ENCODE assay signal across 8 mouse cellular contexts in the genomic region with DNA sequence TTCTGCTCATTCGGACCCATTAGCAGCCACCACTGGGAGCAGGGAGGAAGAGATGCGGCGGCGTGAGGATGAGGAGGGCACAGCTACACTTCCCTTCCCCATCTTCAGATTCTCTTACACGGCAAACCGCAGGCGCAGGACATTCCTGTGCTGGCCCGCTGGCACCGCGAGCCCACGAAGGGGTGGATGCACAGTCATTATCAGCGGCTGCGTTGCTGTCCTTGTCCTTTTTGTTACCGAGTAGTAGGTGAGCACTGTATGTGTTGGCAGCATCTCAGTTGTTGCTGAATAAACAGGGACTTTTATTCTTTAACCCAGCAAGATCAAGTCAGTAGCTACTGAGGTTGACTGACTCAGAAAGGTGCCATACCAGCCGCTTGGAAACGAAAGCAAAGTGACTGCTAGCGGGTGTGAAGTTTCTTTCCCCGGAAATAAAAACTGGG. TPM values are rescaled to one million over a fixed set of nuclear protein-coding genes. Genes with fewer than 3 reads are reported as not detected.
DNase-seq lines count a peak whose midpoint lies in the region; ATAC-seq and TF ChIP-seq lines count a peak whose summit lies in the region.

No protein-coding gene starts in this region.

- TF ChIP-seq POLR2A in testis, adult 2 months (IDR thresholded peaks at IDR 0.05; ENCODE audit: control insufficient read depth, low read depth, low read length), result no peak

- TF ChIP-seq CTCF in testis, adult 2 months (IDR thresholded peaks at IDR 0.05; ENCODE audit: control insufficient read depth, insufficient read depth, insufficient replicate concordance, low read depth, low read length), result no peak

- ATAC-seq in heart, embryonic 12.5 days (ENCODE audit: insufficient number of reproducible peaks, low FRiP score), result no peak
- no peak for ATAC-seq in midbrain, embryonic 14.5 days (ENCODE audit: low FRiP score, low TSS enrichment)

- H3K9me3 ChIP-seq in heart, embryonic 12.5 days (replicated peaks), result no peaks in the 10 kb centered on the region
- H3K9me3 ChIP-seq in limb, embryonic 10.5 days (replicated peaks), result no peaks in the 10 kb centered on the region
- no peaks in the 10 kb centered on the region for H3K9me3 ChIP-seq in midbrain, embryonic 14.5 days (ENCODE audit: control insufficient read depth, low read length)

- peak overlapping the region; percentile 52 for H3K4me3 ChIP-seq in testis, adult 2 months (ENCODE audit: control insufficient read depth, low read depth, low read length)
- H3K4me3 ChIP-seq in heart, embryonic 12.5 days, result peak overlapping the region; percentile 53
- peak overlapping the region; percentile 35 for H3K4me3 ChIP-seq in limb, embryonic 10.5 days
- H3K4me3 ChIP-seq in midbrain, embryonic 14.5 days (replicated peaks; ENCODE audit: low read depth, low read length), result no peak overlapping the region

- peaks cover 6% of the 10 kb centered on the region for H3K4me1 ChIP-seq in testis, adult 2 months (ENCODE audit: control insufficient read depth, insufficient read depth, low read length)
- 0 out of 2 replicates have a peak, but pooled peaks cover 3% of the 10 kb centered on the region for H3K4me1 ChIP-seq in heart, embryonic 12.5 days (replicated peaks)
- H3K4me1 ChIP-seq in limb, embryonic 10.5 days, result peaks cover 7% of the 10 kb centered on the region
- no peaks in the 10 kb centered on the region for H3K4me1 ChIP-seq in midbrain, embryonic 14.5 days (ENCODE audit: control insufficient read depth, insufficient read depth, low read length)

- peak overlapping the region; percentile 85 for H3K4me2 ChIP-seq in heart, embryonic 12.5 days
- H3K4me2 ChIP-seq in midbrain, embryonic 14.5 days (ENCODE audit: low read length), result peak overlapping the region; percentile 35

- no peaks in the 10 kb centered on the region for H3K36me3 ChIP-seq in testis, adult 2 months (ENCODE audit: control insufficient read depth, insufficient read depth, low read length)
- H3K36me3 ChIP-seq in heart, embryonic 12.5 days, result no peaks in the 10 kb centered on the region
- H3K36me3 ChIP-seq in limb, embryonic 10.5 days, result no peaks in the 10 kb centered on the region
- H3K36me3 ChIP-seq in midbrain, embryonic 14.5 days (ENCODE audit: control insufficient read depth, insufficient read depth, low read length), result no peaks in the 10 kb centered on the region

- no peak for DNase-seq in testis, postnatal 14 days (ENCODE audit: low spot score)
- no peak for DNase-seq in limb, embryonic 10.5 days (ENCODE audit: low spot score)
- no peak for DNase-seq in midbrain, embryonic 14.5 days
- DNase-seq in urinary bladder, postnatal 25 days (ENCODE audit: low spot score), result no peak
- no peak for DNase-seq in gastrocnemius, postnatal 4 days (ENCODE audit: low spot score in 2 of 2)
- DNase-seq in cerebellum, postnatal 10 days, result no peak

- no peaks in the 10 kb centered on the region for H3K27me3 ChIP-seq in testis, adult 2 months (ENCODE audit: control insufficient read depth, insufficient read depth, low read length)
- H3K27me3 ChIP-seq in heart, embryonic 12.5 days (replicated peaks), result no peaks in the 10 kb centered on the region; the same call in 1 of the 2 replicates
- peaks cover 6% of the 10 kb centered on the region; the same call in 1 of the 2 replicates for H3K27me3 ChIP-seq in limb, embryonic 10.5 days (ENCODE audit: low read depth, poor library complexity, severe bottlenecking)
- H3K27me3 ChIP-seq in midbrain, embryonic 14.5 days (ENCODE audit: control insufficient read depth, insufficient read depth, low read length), result no peaks in the 10 kb centered on the region

- H3K27ac ChIP-seq in testis, adult 2 months (ENCODE audit: control insufficient read depth, insufficient read depth, low read depth, low read length), result no peak overlapping the region
- no peak overlapping the region for H3K27ac ChIP-seq in heart, embryonic 12.5 days (ENCODE audit: poor library complexity, severe bottlenecking)
- H3K27ac ChIP-seq in limb, embryonic 10.5 days, result no peak overlapping the region
- H3K27ac ChIP-seq in midbrain, embryonic 14.5 days (replicated peaks; ENCODE audit: low read depth, low read length), result no peak overlapping the region

- 17% methylated on average over 18 of the region's 18 CpGs for WGBS in heart, embryonic 12.5 days
- 40% methylated on average over 18 of the region's 18 CpGs for WGBS in limb, embryonic 10.5 days
- whole genome bisulfite sequencing in midbrain, embryonic 14.5 days, result 62% methylated on average over 18 of the region's 18 CpGs

- peak overlapping the region; percentile 6 for H3K9ac ChIP-seq in heart, embryonic 12.5 days
- no peak overlapping the region; the same call in 1 of the 2 replicates for H3K9ac ChIP-seq in midbrain, embryonic 14.5 days (replicated peaks; ENCODE audit: low read length)

RNA-seq across cellular contexts. Expression of a gene that starts 13.8 kb away (rescaled TPM):
- 21.7 and 26.3 TPM in 2 replicates for polyA plus RNA-seq in testis, adult 2 months (2012; rRNA removed)
- 596 and 625 TPM in 2 replicates for polyA plus RNA-seq in heart, embryonic 12.5 days (2016; fragmentation: Nextera tagmentation; extraction: Ambion mirVana)
- 970 and 1,039 TPM in 2 replicates for polyA plus RNA-seq in limb, embryonic 10.5 days (2016; fragmentation: Nextera tagmentation; extraction: Ambion mirVana)
- 527 and 572 TPM in 2 replicates for polyA plus RNA-seq in midbrain, embryonic 14.5 days (2014; fragmentation: Nextera tagmentation; extraction: Ambion mirVana)
- 100 to 1,000 TPM; 186 to 196 TPM for total RNA-seq in gastrocnemius, postnatal 4 days (2021)

Comparison
In these comparisons a context has a peak if more than half of its experiments do, and no peak if none do; other contexts are left out.
1. RNA of a gene that starts 13.8 kb away (polyA plus RNA-seq): 970 to 1,039 TPM in limb, embryonic 10.5 days, 596 to 625 TPM in heart, embryonic 12.5 days and 527 to 572 TPM in midbrain, embryonic 14.5 days; 21.7 to 26.3 TPM in testis, adult 2 months; every median in the first group is over 10 times any median in the second.